Mouse (Mus musculus): ENCODE measurements around the gene Pheta1.

Pheta1 gene

GRCm38 (mm10) chr5:121889819-121890362, 41.1 kb downstream of the Pheta1 start:
- no peak for DNase-seq (ENCODE audit: low spot score in 2 of 2)

- no peak for DNase-seq (ENCODE audit: low spot score in 2 of 2)
Measured at GRCm38 (mm10) chr5:121890925-121891324, 42.1 kb downstream of the Pheta1 start.

GRCm38 (mm10) chr5:121892281-121892680, 43.5 kb downstream of the Pheta1 start:
- peak; percentile 78 to 90 for DNase-seq (ENCODE audit: low spot score in 2 of 2)

GRCm38 (mm10) chr5:121893581-121893980, 44.8 kb downstream of the Pheta1 start:
- no peak for DNase-seq (ENCODE audit: low spot score in 2 of 2)

GRCm38 (mm10) chr5:121894647-121895046, 45.9 kb downstream of the Pheta1 start:
- DNase-seq (ENCODE audit: low spot score in 2 of 2) = no peak

- no peak for DNase-seq (ENCODE audit: low spot score in 2 of 2)
Measured at GRCm38 (mm10) chr5:121895117-121895756, 46.5 kb downstream of the Pheta1 start.

GRCm38 (mm10) chr5:121902809-121903745, 54.3 kb downstream of the Pheta1 start:
- no peak for DNase-seq (ENCODE audit: low spot score in 2 of 2)
